Mouse (Mus musculus): ENCODE measurements around the gene Lmtk2. TPM values are rescaled to one million over a fixed set of nuclear protein-coding genes. Genes with fewer than 3 reads are reported as not detected.

The Lmtk2 gene
- 1.1 and 1.2 TPM in 2 replicates for polyA plus RNA-seq (2015; fragmentation: Nextera tagmentation; extraction: Ambion mirVana)

GRCm38 (mm10) chr5:144100149-144100935, at the start of gene Lmtk2:
Gene Lmtk2 (plus strand): TSS chr5:144100436.
- Histone ChIP-seq H3K9ac (replicated peaks) (peak within 1 kb of the TSS; percentile 95), H3K36me3 (replicated peaks; ENCODE audit: insufficient read depth, low read length) (no peaks in the 10 kb centered on the region), H3K4me1 (ENCODE audit: insufficient read depth) (peaks cover 20% of the 10 kb centered on the region), H3K27me3 (ENCODE audit: insufficient read depth, low read length) (peaks cover 12% of the 10 kb centered on the region; the same call in 1 of the 2 replicates), H3K4me2 (ENCODE audit: low read depth, low read length) (peak within 1 kb of the TSS; percentile 99), H3K27ac (ENCODE audit: low read depth) (peak within 1 kb of the TSS; percentile 68), H3K4me3 (ENCODE audit: low read depth, low read length) (peak within 1 kb of the TSS; percentile 96), H3K9me3 (ENCODE audit: low read length) (no peaks in the 10 kb centered on the region)
- peak; percentile 96 for DNase-seq
- ATAC-seq = peak; percentile 99
- TF ChIP-seq EP300 (IDR thresholded peaks at IDR 0.05; ENCODE audit: low read depth) (no peak), CTCF (IDR thresholded peaks at IDR 0.05; ENCODE audit: low read depth) (peak; percentile 97)
- 1% methylated on average over 76 of the region's 90 CpGs for WGBS (ENCODE audit: insufficient replicate concordance)

- no peaks in the 10 kb centered on the region for H3K27me3 ChIP-seq (ENCODE audit: insufficient read depth, low read length)
- ATAC-seq = no peak
- peak; percentile 20 for DNase-seq
- H3K4me2 ChIP-seq (ENCODE audit: low read depth, low read length) = no peak overlapping the region
- H3K4me1 ChIP-seq (ENCODE audit: insufficient read depth) = no peaks in the 10 kb centered on the region
- no peaks in the 10 kb centered on the region for H3K36me3 ChIP-seq (replicated peaks; ENCODE audit: insufficient read depth, low read length)
- H3K9me3 ChIP-seq (ENCODE audit: low read length) = no peaks in the 10 kb centered on the region
- TF ChIP-seq CTCF (IDR thresholded peaks at IDR 0.05; ENCODE audit: low read depth) (peak; percentile 63), EP300 (IDR thresholded peaks at IDR 0.05; ENCODE audit: low read depth) (no peak)
- H3K27ac ChIP-seq (ENCODE audit: low read depth) = no peak overlapping the region
- H3K4me3 ChIP-seq (ENCODE audit: low read depth, low read length) = no peak overlapping the region
- H3K9ac ChIP-seq (replicated peaks) = no peak overlapping the region
Measured at GRCm38 (mm10) chr5:144051268-144051667, 49.0 kb upstream of the Lmtk2 start.

- no peak overlapping the region for H3K9ac ChIP-seq (replicated peaks)
- ATAC-seq (no peak), DNase-seq (no peak)
- no peak overlapping the region for H3K27ac ChIP-seq (ENCODE audit: low read depth)
- no peaks in the 10 kb centered on the region for H3K36me3 ChIP-seq (replicated peaks; ENCODE audit: insufficient read depth, low read length)
- H3K4me1 ChIP-seq (ENCODE audit: insufficient read depth) = no peaks in the 10 kb centered on the region
- no peak overlapping the region for H3K4me3 ChIP-seq (ENCODE audit: low read depth, low read length)
- H3K4me2 ChIP-seq (ENCODE audit: low read depth, low read length) = no peak overlapping the region
- TF ChIP-seq CTCF (IDR thresholded peaks at IDR 0.05; ENCODE audit: low read depth) (no peak), EP300 (IDR thresholded peaks at IDR 0.05; ENCODE audit: low read depth) (no peak)
- H3K9me3 ChIP-seq (ENCODE audit: low read length) = no peaks in the 10 kb centered on the region
- H3K27me3 ChIP-seq (ENCODE audit: insufficient read depth, low read length) = no peaks in the 10 kb centered on the region
- 40% methylated on average over 3 of the region's 3 CpGs for WGBS (ENCODE audit: insufficient replicate concordance)
Measured at GRCm38 (mm10) chr5:144053450-144053849, 46.8 kb upstream of the Lmtk2 start.

- 77% methylated on average over 6 of the region's 6 CpGs for WGBS (ENCODE audit: insufficient replicate concordance)
- Histone ChIP-seq H3K36me3 (replicated peaks; ENCODE audit: insufficient read depth, low read length) (no peaks in the 10 kb centered on the region), H3K27me3 (ENCODE audit: insufficient read depth, low read length) (no peaks in the 10 kb centered on the region), H3K4me1 (ENCODE audit: insufficient read depth) (no peaks in the 10 kb centered on the region), H3K4me2 (ENCODE audit: low read depth, low read length) (no peak overlapping the region), H3K9me3 (ENCODE audit: low read length) (no peaks in the 10 kb centered on the region), H3K4me3 (ENCODE audit: low read depth, low read length) (no peak overlapping the region), H3K9ac (replicated peaks) (no peak overlapping the region), H3K27ac (ENCODE audit: low read depth) (no peak overlapping the region)
- no peak for DNase-seq
- TF ChIP-seq CTCF (IDR thresholded peaks at IDR 0.05; ENCODE audit: low read depth) (no peak), EP300 (IDR thresholded peaks at IDR 0.05; ENCODE audit: low read depth) (no peak)
- no peak for ATAC-seq
Measured at GRCm38 (mm10) chr5:144054340-144054739, 45.9 kb upstream of the Lmtk2 start.

DNA sequence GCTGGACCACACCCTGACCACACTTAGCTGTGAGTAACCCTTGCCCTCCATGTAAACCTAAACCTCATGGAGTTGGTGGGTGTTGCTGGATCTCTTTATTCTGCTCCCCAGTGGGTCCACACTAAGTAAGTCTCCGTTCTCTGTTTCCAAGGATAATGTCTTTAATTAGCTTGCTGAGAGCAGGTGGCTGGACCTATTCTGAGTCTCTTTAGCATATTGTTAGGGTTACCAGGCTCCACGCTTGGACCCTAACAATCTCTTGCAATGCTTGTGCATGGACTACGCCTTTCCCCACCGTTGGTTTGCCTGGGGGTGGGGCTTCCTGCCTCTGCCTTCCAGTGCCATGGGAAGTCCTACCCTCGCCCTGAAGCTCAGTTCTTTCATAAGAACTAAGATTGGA, 36.1 kb upstream of the Lmtk2 start:
- Histone ChIP-seq H3K9me3 (ENCODE audit: low read length) (no peaks in the 10 kb centered on the region), H3K36me3 (replicated peaks; ENCODE audit: insufficient read depth, low read length) (no peaks in the 10 kb centered on the region), H3K4me3 (ENCODE audit: low read depth, low read length) (no peak overlapping the region), H3K4me1 (ENCODE audit: insufficient read depth) (no peaks in the 10 kb centered on the region), H3K9ac (replicated peaks) (no peak overlapping the region), H3K27me3 (ENCODE audit: insufficient read depth, low read length) (no peaks in the 10 kb centered on the region), H3K27ac (ENCODE audit: low read depth) (no peak overlapping the region), H3K4me2 (ENCODE audit: low read depth, low read length) (no peak overlapping the region)
- TF ChIP-seq CTCF (IDR thresholded peaks at IDR 0.05; ENCODE audit: low read depth) = no peak
- TF ChIP-seq EP300 (IDR thresholded peaks at IDR 0.05; ENCODE audit: low read depth) = no peak
- ATAC-seq = no peak
- DNase-seq = no peak
- WGBS (ENCODE audit: insufficient replicate concordance) = 70% methylated on average over 5 of the region's 5 CpGs

GRCm38 (mm10) chr5:144066036-144066435, 34.2 kb upstream of the Lmtk2 start:
- no peaks in the 10 kb centered on the region for H3K4me1 ChIP-seq (ENCODE audit: insufficient read depth)
- no peak overlapping the region for H3K9ac ChIP-seq (replicated peaks)
- WGBS (ENCODE audit: insufficient replicate concordance) = 57% methylated on average over 2 of the region's 2 CpGs
- ATAC-seq (no peak), DNase-seq (no peak)
- no peak overlapping the region for H3K27ac ChIP-seq (ENCODE audit: low read depth)
- H3K36me3 ChIP-seq (replicated peaks; ENCODE audit: insufficient read depth, low read length) = no peaks in the 10 kb centered on the region
- H3K4me2 ChIP-seq (ENCODE audit: low read depth, low read length) = no peak overlapping the region
- H3K9me3 ChIP-seq (ENCODE audit: low read length) = no peaks in the 10 kb centered on the region
- no peak for TF ChIP-seq EP300 (IDR thresholded peaks at IDR 0.05; ENCODE audit: low read depth)
- no peak for TF ChIP-seq CTCF (IDR thresholded peaks at IDR 0.05; ENCODE audit: low read depth)
- H3K27me3 ChIP-seq (ENCODE audit: insufficient read depth, low read length) = no peaks in the 10 kb centered on the region
- no peak overlapping the region for H3K4me3 ChIP-seq (ENCODE audit: low read depth, low read length)

Data from liver, postnatal 0 days (tissue).